Mouse (Mus musculus) gonadal fat pad, adult 2 months (tissue): Measurements from ENCODE around the gene Slc5a10. TPM values are rescaled to one million over a fixed set of nuclear protein-coding genes. Genes with fewer than 3 reads are reported as not detected.

ENCODE experiments used
- DNase-seq: peaks from one replicate; pipeline ENCODE4 v3.0.0-alpha.2; 2012; ENCODE audit warnings: low read depth
- polyA plus RNA-seq: library from polyadenylated mRNA; depleted of rRNA; stranded (reverse); fragments of >200 nt; gene quantifications from 2 replicates; pipeline ENCODE4 v1.2.3, GENCODE M21; 2012

Slc5a10 gene
- polyA plus RNA-seq, 1 experiment = 0.09 TPM

DNA sequence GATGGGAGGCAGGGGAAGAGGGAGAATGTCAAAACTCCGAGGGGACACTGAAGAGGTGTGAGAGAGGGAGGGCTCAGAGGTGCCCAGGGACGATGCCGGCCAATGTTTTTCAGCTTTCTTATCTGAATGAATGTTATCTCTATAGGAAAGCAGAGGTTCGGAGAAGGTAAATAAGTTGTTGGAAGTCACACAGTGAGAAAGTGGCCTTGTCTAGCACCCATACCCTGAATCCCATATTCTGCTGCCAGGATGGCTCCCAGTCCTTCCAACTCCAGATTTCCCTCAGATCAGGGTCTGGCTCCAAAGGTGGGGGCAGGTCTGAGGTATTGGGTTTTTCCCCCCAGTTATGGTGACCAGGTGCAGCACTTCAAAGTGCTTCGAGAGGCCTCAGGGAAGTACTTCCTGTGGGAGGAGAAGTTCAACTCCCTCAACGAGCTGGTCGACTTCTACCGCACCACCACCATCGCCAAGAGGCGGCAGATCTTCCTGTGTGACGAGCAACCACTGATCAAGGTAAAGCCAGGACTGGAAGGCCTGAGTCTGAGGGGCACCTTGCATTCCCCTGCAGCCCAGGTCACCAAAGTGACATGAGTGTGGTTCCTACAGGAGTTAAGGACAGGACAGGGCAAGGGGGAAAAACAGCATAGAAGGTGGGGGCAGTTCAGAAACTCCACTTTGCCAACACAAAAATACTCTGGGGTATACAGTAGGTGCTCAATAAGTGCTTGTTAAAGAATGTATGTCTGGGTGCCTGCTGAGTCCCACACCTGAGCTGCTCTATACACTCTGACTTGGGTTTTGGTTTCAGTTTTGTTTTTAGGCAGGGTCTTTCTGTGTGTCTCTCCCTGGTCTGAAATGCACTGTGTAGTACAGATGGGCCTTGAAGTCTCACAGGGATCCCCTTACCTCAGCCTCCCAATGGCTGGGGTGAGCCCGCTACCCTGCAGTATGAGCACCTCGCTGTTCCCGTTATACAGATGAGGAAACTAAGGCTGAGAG lies 50.8 kb downstream of the Slc5a10 start:
- no peak for DNase-seq

DNA sequence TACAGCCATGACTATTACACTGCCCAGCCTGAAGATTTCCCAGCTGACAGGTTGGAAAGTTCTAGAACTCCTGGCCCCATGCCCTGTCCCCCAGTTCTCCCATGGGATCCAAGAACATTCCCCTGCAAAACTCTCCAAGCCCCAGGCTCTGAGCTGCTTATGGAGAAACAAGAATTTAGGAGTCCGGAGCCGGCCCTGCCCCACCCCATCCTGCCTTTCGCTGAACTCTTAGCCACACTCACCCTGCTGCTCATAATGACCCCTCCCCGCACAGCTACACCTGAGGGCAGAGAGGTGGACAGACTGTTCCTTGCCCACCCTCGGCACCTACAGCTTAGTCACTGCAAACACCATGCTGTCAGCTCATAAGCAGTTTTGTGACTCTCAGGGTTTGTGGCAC lies 52.8 kb downstream of the Slc5a10 start:
- DNase-seq = no peak

DNA sequence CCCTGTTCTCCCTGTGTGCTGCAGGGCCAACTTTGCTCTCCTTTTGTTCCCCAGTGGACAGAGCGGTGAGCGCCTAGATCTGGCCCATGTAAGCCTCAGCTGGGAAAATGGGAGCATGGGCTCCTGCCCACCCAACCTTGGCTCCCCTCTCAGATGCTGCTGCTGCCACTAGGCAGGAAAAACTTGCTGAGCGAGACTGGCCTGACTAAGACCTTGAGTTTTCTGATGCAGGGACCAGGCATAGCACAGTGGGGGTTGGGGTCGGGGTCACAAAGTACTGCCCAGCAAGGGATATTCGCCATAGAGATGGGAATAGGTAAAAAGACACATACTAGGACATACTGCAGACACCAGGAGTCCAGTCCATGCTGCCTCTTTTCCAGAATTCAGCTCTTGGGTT lies 53.4 kb downstream of the Slc5a10 start:
- no peak for DNase-seq

DNA sequence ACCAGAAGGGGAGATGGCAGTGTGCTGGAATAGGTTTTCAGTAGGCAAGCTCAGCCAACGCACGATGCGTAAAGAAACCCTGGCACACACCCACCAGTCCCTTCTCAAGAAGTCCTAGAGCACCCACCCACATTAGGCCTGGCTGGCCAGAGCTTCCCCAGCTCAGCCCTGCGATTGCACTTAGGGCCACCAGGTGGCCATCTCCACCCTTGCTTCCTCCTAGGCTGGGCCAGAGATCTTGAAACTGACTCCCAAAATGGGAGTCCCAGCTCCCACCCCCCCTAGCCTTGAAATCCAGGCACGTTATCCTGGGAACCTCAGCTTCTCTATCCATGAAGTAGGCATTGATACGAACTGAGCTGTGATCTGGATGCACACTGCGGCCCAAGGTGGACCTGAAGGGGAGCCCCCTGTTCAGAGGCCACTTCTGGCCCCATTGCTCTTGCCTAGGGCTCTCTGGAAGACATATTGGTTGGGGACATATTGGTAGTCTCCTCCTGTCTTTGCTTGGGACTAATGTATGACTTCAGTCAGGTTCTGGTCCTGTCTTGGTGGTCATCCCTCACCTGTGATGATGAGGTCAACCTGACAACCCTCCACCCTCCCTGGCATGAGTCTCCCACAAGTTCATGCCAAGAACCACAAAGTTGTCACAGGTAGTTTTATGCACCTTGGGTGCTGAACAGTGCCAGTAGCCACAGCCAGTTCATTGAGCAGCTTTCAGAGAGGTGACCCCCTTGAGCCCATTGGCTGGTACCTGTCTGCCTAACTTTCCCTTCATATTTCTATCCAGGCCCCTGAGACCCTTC lies 54.4 kb downstream of the Slc5a10 start:
- no peak for DNase-seq

DNA sequence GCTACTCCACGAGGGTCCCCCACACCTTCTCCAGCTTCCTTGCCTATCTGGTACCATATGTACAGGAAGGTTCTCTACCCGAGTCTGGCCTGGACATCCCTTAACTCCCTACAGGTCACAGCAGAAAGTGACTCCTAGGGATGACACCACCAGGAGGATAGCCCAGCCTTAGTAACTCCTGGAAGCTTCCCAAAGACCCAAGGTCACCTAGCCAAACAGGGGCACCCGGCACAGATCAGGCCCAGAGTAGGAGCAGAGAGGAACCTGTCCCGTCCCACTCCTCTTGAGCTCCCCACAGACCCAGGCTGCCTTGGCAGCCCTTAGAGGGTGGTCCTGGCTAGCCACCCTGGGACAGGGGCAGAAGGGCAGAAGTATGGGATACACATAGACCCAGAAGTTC lies 55.2 kb downstream of the Slc5a10 start:
- no peak for DNase-seq

GRCm38 (mm10) chr11:61662189-61662588 lies 58.4 kb downstream of the Slc5a10 start:
- DNase-seq = no peak

DNA sequence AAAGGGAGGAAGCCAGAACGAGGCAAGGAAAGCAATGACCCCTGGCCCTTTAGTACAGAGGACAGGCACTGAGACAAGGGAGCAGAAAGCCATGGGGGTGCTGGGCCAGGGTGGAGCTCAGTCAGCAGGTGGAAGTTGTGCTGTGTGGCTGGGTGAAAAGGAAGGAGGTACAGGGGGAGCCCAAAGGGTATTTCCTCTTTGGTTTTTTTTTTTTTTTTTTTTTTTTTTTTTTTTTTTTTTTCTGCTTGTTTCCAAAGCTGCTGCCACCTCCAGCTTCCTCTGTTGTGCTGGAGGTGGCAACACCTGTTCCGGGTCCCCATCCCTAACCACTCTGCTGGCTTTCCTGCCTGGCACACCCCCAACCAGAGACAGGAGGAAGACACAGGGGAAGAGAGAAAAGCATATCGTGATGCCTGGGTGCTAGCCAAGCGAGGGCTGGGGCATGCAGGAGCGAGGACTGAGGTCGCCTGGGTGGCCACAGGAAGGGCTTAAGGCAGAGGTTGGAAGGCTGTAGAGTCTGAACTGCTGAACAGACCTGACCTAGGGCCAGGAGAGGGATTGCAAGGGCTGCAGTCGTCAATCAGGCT lies 59.7 kb downstream of the Slc5a10 start:
- DNase-seq = no peak

- DNase-seq = no peak
Measured at GRCm38 (mm10) chr11:61660001-61660400, 60.6 kb downstream of the Slc5a10 start.

DNA sequence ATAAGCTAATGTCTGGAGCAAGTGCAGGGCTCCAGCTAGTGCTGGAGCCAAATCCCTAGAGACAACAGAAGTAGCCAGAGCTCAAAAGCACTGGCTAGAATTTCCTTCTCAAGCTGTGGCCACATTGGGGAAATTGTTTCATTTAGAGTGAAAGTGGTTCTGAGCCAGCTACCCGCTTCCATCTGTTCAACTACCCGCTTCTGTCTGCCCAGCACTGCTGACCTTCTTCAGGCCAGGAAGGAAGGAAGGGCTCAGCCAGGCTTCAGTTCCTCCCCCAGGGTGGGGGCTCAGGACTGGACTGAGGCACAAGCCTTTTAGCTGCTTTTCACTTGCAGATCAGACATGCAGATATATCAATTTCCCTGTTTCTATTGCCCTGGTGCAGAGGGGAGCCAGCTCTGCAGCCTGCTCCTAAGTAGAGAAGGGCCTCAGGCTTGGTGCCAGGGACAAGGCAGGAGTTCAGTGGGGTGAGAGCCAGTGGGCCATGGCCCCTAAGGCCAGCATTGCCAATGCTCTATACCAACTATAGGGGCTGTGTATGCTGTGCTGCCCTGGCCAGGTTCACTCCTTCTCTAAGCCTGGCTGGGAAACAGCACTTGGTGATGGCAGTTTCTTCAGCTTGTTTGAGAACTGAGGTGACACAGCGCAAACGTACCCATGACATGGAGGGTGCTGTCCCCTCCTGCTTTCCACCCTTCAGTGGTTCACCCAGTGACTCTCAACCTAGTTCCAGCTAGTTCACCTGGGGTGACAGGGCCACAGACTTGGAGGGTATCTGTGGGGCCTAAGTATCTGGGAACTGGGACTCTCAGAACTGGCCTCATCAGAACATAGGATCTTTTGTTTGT lies 61.4 kb downstream of the Slc5a10 start:
- DNase-seq = no peak

GRCm38 (mm10) chr11:61658360-61658922 lies 62.2 kb downstream of the Slc5a10 start:
- no peak for DNase-seq

- no peak for DNase-seq
Measured at GRCm38 (mm10) chr11:61657432-61657831, 63.2 kb downstream of the Slc5a10 start.

- DNase-seq = no peak
Measured at GRCm38 (mm10) chr11:61656148-61656850, 64.3 kb downstream of the Slc5a10 start.

DNA sequence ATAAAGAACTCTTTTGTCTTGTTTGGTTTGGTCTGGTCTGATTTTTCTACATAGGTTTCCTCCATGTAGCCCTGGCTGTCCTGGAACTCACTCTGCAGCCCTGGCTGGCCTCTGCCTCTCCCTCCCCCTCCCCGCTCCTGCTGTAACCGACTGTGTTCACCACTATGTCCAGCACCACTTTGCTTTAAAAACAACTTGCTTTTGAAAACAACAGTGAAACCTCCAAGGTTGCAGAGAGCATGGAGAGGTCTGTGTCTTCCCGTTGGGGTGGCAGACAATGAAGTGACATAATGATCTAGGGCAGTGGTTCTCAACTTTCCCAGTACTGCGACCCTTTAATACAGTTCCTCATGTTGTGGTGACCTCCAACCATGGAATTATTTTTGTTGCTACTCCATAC lies 65.0 kb downstream of the Slc5a10 start:
- DNase-seq = no peak

- DNase-seq = no peak
Measured at GRCm38 (mm10) chr11:61654786-61655311, 65.8 kb downstream of the Slc5a10 start.

GRCm38 (mm10) chr11:61653568-61653967 lies 67.1 kb downstream of the Slc5a10 start:
- DNase-seq = no peak

- no peak for DNase-seq
Measured at GRCm38 (mm10) chr11:61652686-61653447, 67.8 kb downstream of the Slc5a10 start, which contains the start of gene Grap. Gene Grap, plus strand, starts transcription at chr11:61653265.

- no peak for DNase-seq
Measured at GRCm38 (mm10) chr11:61652216-61652615, 68.4 kb downstream of the Slc5a10 start.

DNA sequence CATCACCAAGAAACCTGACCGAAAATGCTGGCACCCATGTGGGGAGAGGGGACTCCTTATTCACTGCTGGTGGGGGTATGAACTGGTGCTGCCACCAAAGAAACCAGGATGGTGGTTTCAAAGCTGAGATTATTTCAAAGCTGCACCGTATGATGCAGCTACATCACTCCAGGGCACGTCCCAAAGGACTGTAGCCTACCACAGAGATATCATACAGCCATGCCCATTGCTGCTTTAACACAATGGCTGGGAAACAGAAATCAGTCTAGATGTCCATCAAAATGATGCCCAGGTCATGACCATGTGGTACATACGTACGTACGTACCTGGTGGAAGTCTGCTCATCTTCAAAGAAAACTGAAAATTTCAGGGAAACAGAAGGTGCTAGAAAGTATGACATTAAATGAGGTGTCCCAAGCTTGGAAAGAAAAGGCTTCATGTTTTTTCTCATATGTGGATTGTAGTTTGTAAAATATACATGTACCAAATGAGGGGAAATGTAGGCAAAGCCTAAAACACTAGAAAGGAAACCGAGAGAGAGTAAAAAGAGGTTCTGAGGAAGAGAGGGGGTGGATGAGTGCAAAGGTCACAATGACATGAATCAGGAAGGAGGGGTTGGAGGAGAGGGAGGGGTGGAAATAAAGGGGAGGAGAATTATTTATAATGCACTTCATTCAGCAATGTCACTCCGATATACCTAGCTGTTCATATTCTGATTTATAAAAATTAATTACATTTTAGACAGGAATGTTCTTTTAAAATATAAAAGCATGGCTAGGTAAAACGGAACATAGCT lies 70.0 kb downstream of the Slc5a10 start:
- no peak for DNase-seq
